Mouse (Mus musculus) cerebellum, adult 2 months (tissue): ENCODE results near the gene Olfr414.

Experiments
- CTCF ChIP-seq: fragments of 200-500 bp; IDR thresholded peaks from 2 replicates; pipeline ENCODE4 v1.5.1; 2011; ENCODE audit warnings: low read depth, mild to moderate bottlenecking, control low read depth, low read length, moderate library complexity, borderline replicate concordance; ENCODE audit not compliant: insufficient read depth
- POLR2A ChIP-seq: fragments of 200-500 bp; IDR thresholded peaks from 2 replicates; pipeline ENCODE4 v1.6.1; 2011; ENCODE audit warnings: low read length, control low read depth, borderline replicate concordance; ENCODE audit not compliant: insufficient read depth

GRCm38 (mm10) chr1:174455100-174455499 is 31.2 kb downstream of the Olfr414 start:
- TF ChIP-seq CTCF (no peak), POLR2A (no peak)
